ENCODE assay signal across 7 mouse cellular contexts in the genomic region with DNA sequence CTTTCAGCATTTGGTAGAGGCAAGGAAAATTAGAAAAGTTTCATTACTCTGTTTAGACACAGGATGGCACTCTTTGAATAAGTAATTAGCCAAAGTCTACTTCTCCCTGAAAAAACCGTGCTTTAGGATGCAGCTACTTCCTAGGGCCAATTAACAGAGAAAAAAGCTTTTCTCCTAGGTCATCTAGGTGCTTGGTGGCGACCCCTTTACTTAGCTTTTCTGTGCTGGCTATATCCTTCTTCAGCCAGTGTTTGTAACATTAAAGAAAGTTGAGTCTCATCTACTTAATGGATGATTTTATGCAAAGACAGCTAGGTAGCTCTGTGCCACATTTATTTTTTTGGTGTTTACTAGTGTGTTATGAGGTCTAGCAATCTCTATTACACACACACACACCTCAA. TPM values are rescaled to one million over a fixed set of nuclear protein-coding genes. Genes with fewer than 3 reads are reported as not detected.
DNase-seq lines count a peak whose midpoint lies in the region; ATAC-seq and TF ChIP-seq lines count a peak whose summit lies in the region.

No protein-coding gene starts in this region.

- DNase-seq in spleen, adult 2 months (ENCODE audit: low read depth in 1 of 2, low spot score in 2 of 2), result no peak
- no peak for DNase-seq in spleen, adult 12 weeks (ENCODE audit: low spot score)
- peak; percentile 26 to 55 for DNase-seq in cerebellum, adult 2 months
- peak; percentile 71 for DNase-seq in heart, adult 8-10 months (ENCODE audit: low spot score)
- DNase-seq in lung, postnatal 36 days, result peak; percentile 24
- DNase-seq in thymus, postnatal 25 days, result peak; percentile 36

- H3K4me3 ChIP-seq in spleen, adult 2 months (ENCODE audit: extremely low read depth, insufficient read depth, insufficient read length), result no peak overlapping the region
- no peak overlapping the region for H3K4me3 ChIP-seq in cerebellum, adult 2 months (replicated peaks; ENCODE audit: insufficient read depth, low read depth, low read length)
- H3K4me3 ChIP-seq in kidney, embryonic 15.5 days (replicated peaks), result no peak overlapping the region

- no peaks in the 10 kb centered on the region for H3K36me3 ChIP-seq in spleen, adult 2 months (ENCODE audit: control insufficient read depth, insufficient read depth, low read length)
- H3K36me3 ChIP-seq in kidney, embryonic 15.5 days, result no peaks in the 10 kb centered on the region

- no peaks in the 10 kb centered on the region for H3K9me3 ChIP-seq in kidney, embryonic 15.5 days (replicated peaks)

- peak overlapping the region; percentile 86; the same call in 1 of the 2 replicates for H3K27ac ChIP-seq in spleen, adult 2 months (ENCODE audit: insufficient read depth, low read length)
- no peak overlapping the region for H3K27ac ChIP-seq in cerebellum, adult 2 months (ENCODE audit: insufficient read depth, low read length)
- H3K27ac ChIP-seq in kidney, embryonic 15.5 days, result peak overlapping the region; percentile 88

- no peak overlapping the region for H3K9ac ChIP-seq in kidney, embryonic 15.5 days

- TF ChIP-seq POLR2A in spleen, adult 2 months (IDR thresholded peaks at IDR 0.05; ENCODE audit: low read depth, low read length), result no peak
- TF ChIP-seq POLR2A in cerebellum, adult 2 months (IDR thresholded peaks at IDR 0.05; ENCODE audit: borderline replicate concordance, insufficient read depth, low read length), result no peak

- no peaks in the 10 kb centered on the region for H3K27me3 ChIP-seq in spleen, adult 2 months (ENCODE audit: control insufficient read depth, insufficient read depth, low read length)
- H3K27me3 ChIP-seq in cerebellum, adult 2 months (ENCODE audit: control insufficient read depth, insufficient read depth, low read length), result no peaks in the 10 kb centered on the region
- H3K27me3 ChIP-seq in kidney, embryonic 15.5 days, result no peaks in the 10 kb centered on the region

- peaks cover 3% of the 10 kb centered on the region; the same call in 1 of the 2 replicates for H3K4me1 ChIP-seq in spleen, adult 2 months (ENCODE audit: control insufficient read depth, insufficient read depth, insufficient read length)
- no peaks in the 10 kb centered on the region for H3K4me1 ChIP-seq in cerebellum, adult 2 months (ENCODE audit: control insufficient read depth, insufficient read depth, low read length)
- peaks cover 23% of the 10 kb centered on the region; the same call in 1 of the 2 replicates for H3K4me1 ChIP-seq in kidney, embryonic 15.5 days

- ATAC-seq in kidney, embryonic 15.5 days (replicated peaks; ENCODE audit: low FRiP score), result 0 out of 2 replicates have a peak, but pooled peaks have one; percentile 31

- WGBS in spleen, adult 2 months, result 2% methylated on average over 2 of the region's 2 CpGs
- WGBS in cerebellum, adult 2 months, result 2% methylated on average over 2 of the region's 2 CpGs
- 5% methylated on average over 2 of the region's 2 CpGs for WGBS in kidney, embryonic 15.5 days

- TF ChIP-seq CTCF in spleen, adult 2 months (IDR thresholded peaks at IDR 0.05; ENCODE audit: extremely low read depth, insufficient read depth, insufficient read length, insufficient replicate concordance), result no peak
- TF ChIP-seq CTCF in cerebellum, adult 2 months (IDR thresholded peaks at IDR 0.05; ENCODE audit: borderline replicate concordance, insufficient read depth, low read depth, low read length), result peak; percentile 50; the same call in 1 of the 2 replicates

- peak overlapping the region; percentile 76; the same call in 1 of the 2 replicates for H3K4me2 ChIP-seq in kidney, embryonic 15.5 days

RNA-seq across cellular contexts. Expression of a gene that starts 2.6 kb away (rescaled TPM):
- polyA plus RNA-seq in spleen, adult 2 months (2012; rRNA removed), result 2.4 and 2.9 TPM in 2 replicates
- polyA plus RNA-seq in cerebellum, adult 2 months (2012; rRNA removed), result 4.6 and 5.0 TPM in 2 replicates
- 1 to 10 TPM; 2.3 to 3.8 (median 2.8) TPM for total RNA-seq in heart, adult 8-10 months (2022)
- polyA plus RNA-seq in kidney, embryonic 15.5 days (2015; fragmentation: Nextera tagmentation; extraction: Ambion mirVana), result 1.9 and 2.3 TPM in 2 replicates

RNA-seq across cellular contexts. Expression of a gene that starts 56.4 kb away (rescaled TPM):
- polyA plus RNA-seq in spleen, adult 2 months (2012; rRNA removed), result 0.67 and 1.1 TPM in 2 replicates
- 9.1 and 9.2 TPM in 2 replicates for polyA plus RNA-seq in cerebellum, adult 2 months (2012; rRNA removed)
- 1 to 10 TPM; 5.8 to 6.3 (median 6.1) TPM for total RNA-seq in heart, adult 8-10 months (2022)
- polyA plus RNA-seq in kidney, embryonic 15.5 days (2015; fragmentation: Nextera tagmentation; extraction: Ambion mirVana), result 17.4 and 18.8 TPM in 2 replicates

RNA-seq across cellular contexts. Expression of a gene that starts 56.6 kb away (rescaled TPM):
- 0.13 and 0.21 TPM in 2 replicates for polyA plus RNA-seq in spleen, adult 2 months (2012; rRNA removed)
- polyA plus RNA-seq in cerebellum, adult 2 months (2012; rRNA removed), result 1.0 TPM in 2 replicates
- under 1 TPM in 1 of 4 experiments, not detected in 3; 0.35 TPM for total RNA-seq in heart, adult 8-10 months (2022)
- 77.8 and 82.9 TPM in 2 replicates for polyA plus RNA-seq in kidney, embryonic 15.5 days (2015; fragmentation: Nextera tagmentation; extraction: Ambion mirVana)

Comparison
In these comparisons a context has a peak if more than half of its experiments do, and no peak if none do; other contexts are left out.
1. DNase-seq: peak in cerebellum, adult 2 months (2 of 2), heart, adult 8-10 months (single experiment), lung, postnatal 36 days (single experiment) and thymus, postnatal 25 days (single experiment); none in spleen, adult 2 months (0 of 2) and spleen, adult 12 weeks (single experiment).
2. RNA of a gene that starts 56.6 kb away (polyA plus RNA-seq): 77.8 to 82.9 TPM in kidney, embryonic 15.5 days; 1.0 TPM in cerebellum, adult 2 months and 0.13 to 0.21 TPM in spleen, adult 2 months; every median in the first group is over 10 times any median in the second.